Mouse (Mus musculus) myocyte (in vitro differentiated cells): Measurements from ENCODE around the gene Atxn2. TPM values are rescaled to one million over a fixed set of nuclear protein-coding genes. Genes with fewer than 3 reads are reported as not detected.
A peak's percentile ranks its signal among the peaks of the same experiment; 100 is the strongest.

Experiments used
- H3K27me3 ChIP-seq: one replicate; pipeline ENCODE4 v1.6.1; 2011; ENCODE audit not compliant: control insufficient read depth, insufficient read depth, insufficient read length
- H3K36me3 ChIP-seq: one replicate; pipeline ENCODE4 v1.6.1; 2011; ENCODE audit not compliant: control insufficient read depth, insufficient read depth
- H3K4me2 ChIP-seq: one replicate; pipeline ENCODE4 v1.6.1; 2011; ENCODE audit warnings: low read depth, control low read depth
- H3K4me3 ChIP-seq: one replicate; pipeline ENCODE4 v1.5.1; 2011; ENCODE audit warnings: mild to moderate bottlenecking, control low read depth, moderate library complexity
- H3K79me2 ChIP-seq: one replicate; pipeline ENCODE4 v1.6.1; 2011; ENCODE audit not compliant: control insufficient read depth, insufficient read depth
- H3ac ChIP-seq: one replicate; pipeline ENCODE4 v1.6.1; 2011; ENCODE audit not compliant: control insufficient read depth, insufficient read length
- CEBPB ChIP-seq: IDR thresholded peaks from 2 replicates; pipeline ENCODE4 v1.6.1; 2011; ENCODE audit warnings: mild to moderate bottlenecking, moderate library complexity; ENCODE audit not compliant: poor library complexity, insufficient read depth, severe bottlenecking
- E2F4 ChIP-seq: IDR thresholded peaks from one replicate; pipeline ENCODE4 v1.6.1; 2011; ENCODE audit warnings: mild to moderate bottlenecking, control low read depth, moderate library complexity; ENCODE audit not compliant: insufficient read depth
- MAX ChIP-seq: IDR thresholded peaks from one replicate; pipeline ENCODE4 v1.6.1; 2011; ENCODE audit warnings: low read depth, mild to moderate bottlenecking, control low read depth
- MYOD1 ChIP-seq, 3 experiments: IDR thresholded peaks; one replicate each; pipeline ENCODE4 v1.6.1; 2011; ENCODE audit warnings: control low read depth in 2 of 3, low read depth in 2 of 3, mild to moderate bottlenecking in 2 of 3, moderate library complexity in 1 of 3; ENCODE audit not compliant: insufficient read length in 2 of 3, control insufficient read depth in 1 of 3
- MYOG ChIP-seq, 3 experiments: IDR thresholded peaks; one replicate each; pipeline ENCODE4 v1.6.1; 2011; ENCODE audit warnings: control low read depth in 2 of 3, low read depth in 2 of 3, mild to moderate bottlenecking in 2 of 3; ENCODE audit not compliant: insufficient read length in 2 of 3, control insufficient read depth in 1 of 3, insufficient read depth in 1 of 3
- POLR2A ChIP-seq: IDR thresholded peaks from one replicate; pipeline ENCODE4 v1.6.1; 2011; ENCODE audit warnings: low read depth, mild to moderate bottlenecking, control low read depth, moderate library complexity; ENCODE audit not compliant: insufficient read length
- POLR2AphosphoS2 ChIP-seq: IDR thresholded peaks from one replicate; pipeline ENCODE4 v1.6.1; 2011; ENCODE audit warnings: low read depth, control low read depth; ENCODE audit not compliant: insufficient read length
- REST ChIP-seq: IDR thresholded peaks from one replicate; pipeline ENCODE4 v1.6.1; 2011; ENCODE audit warnings: mild to moderate bottlenecking, control low read depth, moderate library complexity; ENCODE audit not compliant: insufficient read depth, insufficient read length
- SRF ChIP-seq: IDR thresholded peaks from one replicate; pipeline ENCODE4 v1.6.1; 2011; ENCODE audit warnings: low read depth; ENCODE audit not compliant: control insufficient read depth, insufficient read length
- TCF12 ChIP-seq: IDR thresholded peaks from one replicate; pipeline ENCODE4 v1.6.1; 2011; ENCODE audit warnings: mild to moderate bottlenecking, control low read depth; ENCODE audit not compliant: poor library complexity, insufficient read depth, severe bottlenecking
- TCF3 ChIP-seq: IDR thresholded peaks from one replicate; pipeline ENCODE4 v1.6.1; 2011; ENCODE audit warnings: low read depth, control low read depth; ENCODE audit not compliant: insufficient read length
- USF1 ChIP-seq: IDR thresholded peaks from one replicate; pipeline ENCODE4 v1.6.1; 2011; ENCODE audit warnings: low read depth, mild to moderate bottlenecking, control low read depth, moderate library complexity
- polyA plus RNA-seq: library from polyadenylated mRNA; unstranded; fragments of >200 nt; fragmentation: generic; extraction: Trizol; gene quantifications from one replicate; pipeline ENCODE4 v1.2.1, GENCODE M21; 2012; ENCODE audit warnings: missing spikeins

Atxn2 gene
- 95.3 TPM for polyA plus RNA-seq

GRCm38 (mm10) chr5:121711174-121711927 is at the start of gene Atxn2:
Gene Atxn2, plus strand, starts transcription at chr5:121711337.
- H3K36me3 ChIP-seq = no peaks in the 10 kb centered on the region
- H3K4me3 ChIP-seq = peak within 1 kb of the TSS; percentile 86
- H3ac ChIP-seq = peak within 1 kb of the TSS; percentile 94
- peak within 1 kb of the TSS; percentile 89 for H3K4me2 ChIP-seq
- H3K79me2 ChIP-seq = peaks cover 34% of the 10 kb centered on the region
- TF ChIP-seq TCF3 (no peak), REST (no peak), MYOG (IDR thresholded peaks at IDR 0.05; ENCODE audit: control insufficient read depth in 1 of 3, insufficient read depth in 1 of 3, insufficient read length in 2 of 3, low read depth in 2 of 3) (peak in 1 of 3 experiments; percentile 3), POLR2AphosphoS2 (peak; percentile 93), TCF12 (no peak), CEBPB (no peak), MYOD1 (IDR thresholded peaks at IDR 0.05; ENCODE audit: control insufficient read depth in 1 of 3, insufficient read length in 2 of 3, low read depth in 2 of 3) (peak in 1 of 3 experiments; percentile 41), MAX (no peak), USF1 (peak; percentile 76), SRF (no peak), POLR2A (peak; percentile 96), E2F4 (no peak)
- H3K27me3 ChIP-seq = no peaks in the 10 kb centered on the region

GRCm38 (mm10) chr5:121661494-121661893 is 49.6 kb upstream of the Atxn2 start:
- Histone ChIP-seq H3K4me3 (peak overlapping the region; percentile 74), H3K36me3 (peaks cover 16% of the 10 kb centered on the region), H3ac (peak overlapping the region; percentile 95), H3K27me3 (no peaks in the 10 kb centered on the region), H3K4me2 (peak overlapping the region; percentile 85), H3K79me2 (peaks cover 24% of the 10 kb centered on the region)
- TF ChIP-seq TCF3 = no peak
- TF ChIP-seq USF1 = no peak
- TF ChIP-seq CEBPB = no peak
- TF ChIP-seq MAX = no peak
- no peak for TF ChIP-seq MYOD1 (IDR thresholded peaks at IDR 0.05; ENCODE audit: control insufficient read depth in 1 of 3, insufficient read length in 2 of 3, low read depth in 2 of 3)
- TF ChIP-seq SRF = no peak
- no peak for TF ChIP-seq POLR2A
- TF ChIP-seq TCF12 = no peak
- TF ChIP-seq E2F4 = no peak
- no peak for TF ChIP-seq MYOG (IDR thresholded peaks at IDR 0.05; ENCODE audit: control insufficient read depth in 1 of 3, insufficient read depth in 1 of 3, insufficient read length in 2 of 3, low read depth in 2 of 3)
- no peak for TF ChIP-seq POLR2AphosphoS2
- TF ChIP-seq REST = no peak

GRCm38 (mm10) chr5:121663456-121663855 is 47.7 kb upstream of the Atxn2 start:
- H3K4me3 ChIP-seq = no peak overlapping the region
- peaks cover 20% of the 10 kb centered on the region for H3K36me3 ChIP-seq

DNA sequence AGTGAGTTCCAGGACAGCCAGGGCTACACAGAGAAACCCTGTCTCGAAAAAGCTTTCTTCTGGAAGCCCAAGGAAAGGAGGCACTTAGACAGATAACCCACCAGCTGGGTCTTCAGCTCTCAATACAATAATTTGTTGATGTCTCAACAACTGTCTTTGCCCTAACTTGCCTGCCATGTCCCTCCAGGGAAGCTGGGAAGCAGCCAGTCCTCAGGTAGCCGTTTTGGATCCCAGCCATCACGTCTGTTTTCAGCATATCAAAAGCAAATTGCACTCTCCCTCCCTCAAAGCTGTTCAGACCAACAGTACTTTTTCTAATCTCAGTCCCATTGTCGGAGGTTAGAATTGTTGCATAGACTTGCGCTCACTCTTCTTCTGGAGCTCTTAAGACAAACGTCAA is 47.1 kb upstream of the Atxn2 start:
- Histone ChIP-seq H3ac (no peak overlapping the region), H3K79me2 (peaks cover 29% of the 10 kb centered on the region), H3K27me3 (no peaks in the 10 kb centered on the region), H3K4me2 (no peak overlapping the region), H3K4me3 (no peak overlapping the region), H3K36me3 (peaks cover 20% of the 10 kb centered on the region)
- TF ChIP-seq USF1 = no peak
- TF ChIP-seq MYOG (IDR thresholded peaks at IDR 0.05; ENCODE audit: control insufficient read depth in 1 of 3, insufficient read depth in 1 of 3, insufficient read length in 2 of 3, low read depth in 2 of 3) = no peak
- no peak for TF ChIP-seq CEBPB
- TF ChIP-seq MAX = no peak
- no peak for TF ChIP-seq REST
- no peak for TF ChIP-seq POLR2A
- TF ChIP-seq TCF3 = no peak

More at GRCm38 (mm10) chr5:121663456-121663855, 47.7 kb upstream of the Atxn2 start:
- Histone ChIP-seq H3K27me3 (no peaks in the 10 kb centered on the region), H3ac (no peak overlapping the region), H3K79me2 (peaks cover 29% of the 10 kb centered on the region), H3K4me2 (no peak overlapping the region)
- TF ChIP-seq TCF12 (no peak), POLR2A (no peak), TCF3 (no peak), POLR2AphosphoS2 (no peak), REST (no peak), MYOG (IDR thresholded peaks at IDR 0.05; ENCODE audit: control insufficient read depth in 1 of 3, insufficient read depth in 1 of 3, insufficient read length in 2 of 3, low read depth in 2 of 3) (no peak), SRF (no peak), MAX (no peak), CEBPB (no peak)
